Mouse (Mus musculus) CD4-positive, CD25-positive, alpha-beta regulatory T cell (primary cell): ENCODE results near the gene Zfp758. TPM values are rescaled to one million over a fixed set of nuclear protein-coding genes. Genes with fewer than 3 reads are reported as not detected.

Source experiments
- polyA plus RNA-seq: library from polyadenylated mRNA; unstranded; fragments of 100-300 nt; shearing (Covaris generic); gene quantifications from one replicate; pipeline ENCODE4 v1.2.1, GENCODE M21; 2017

The Zfp758 gene
- 17.1 TPM for polyA plus RNA-seq

DNA sequence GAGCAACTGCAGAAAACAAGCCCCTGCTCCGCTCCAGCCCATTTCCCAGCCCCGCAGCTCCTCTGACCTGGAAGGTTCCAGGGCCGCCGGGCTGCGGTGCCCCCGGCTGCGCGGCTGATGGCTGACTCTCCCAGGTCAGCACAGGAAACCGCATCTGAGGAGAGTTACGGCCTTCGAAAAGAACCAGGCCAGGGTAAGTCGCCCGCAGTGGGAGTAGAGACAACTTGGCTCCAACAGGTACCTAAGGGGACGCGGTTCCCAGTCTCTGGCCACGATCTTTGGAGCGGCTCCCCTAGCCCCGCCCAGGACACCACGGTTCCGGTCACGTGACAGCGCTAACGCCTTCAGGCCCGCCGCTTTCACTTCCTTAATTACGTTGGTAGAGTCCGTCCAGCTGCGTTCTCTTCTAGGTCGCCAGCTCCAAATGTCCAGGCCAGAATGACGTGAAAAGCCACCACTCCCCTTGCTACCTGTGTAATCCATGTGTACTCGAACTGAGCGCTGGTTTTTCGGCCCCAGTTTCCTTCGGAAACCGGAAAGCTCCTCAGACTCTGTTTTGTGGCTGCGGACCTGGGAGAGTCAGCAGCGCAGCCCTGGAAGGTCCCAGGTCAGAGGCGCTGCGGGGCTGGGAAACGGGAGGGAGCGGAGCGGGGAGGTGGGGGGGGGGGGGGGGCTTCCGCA lies at the start of gene Zfp758, which contains the start of gene Zfp944:
Gene Zfp758, plus strand, starts transcription at position 353 of the 681 bp plus-strand sequence.
Gene Zfp944, minus strand, starts transcription at position 300 of the 681 bp plus-strand sequence.

GRCm38 (mm10) chr17:22314730-22315226 lies 46.5 kb upstream of the Zfp758 start, which contains the start of gene CT030661.1:
CT030661.1 (minus strand) TSS chr17:22314837.

DNA sequence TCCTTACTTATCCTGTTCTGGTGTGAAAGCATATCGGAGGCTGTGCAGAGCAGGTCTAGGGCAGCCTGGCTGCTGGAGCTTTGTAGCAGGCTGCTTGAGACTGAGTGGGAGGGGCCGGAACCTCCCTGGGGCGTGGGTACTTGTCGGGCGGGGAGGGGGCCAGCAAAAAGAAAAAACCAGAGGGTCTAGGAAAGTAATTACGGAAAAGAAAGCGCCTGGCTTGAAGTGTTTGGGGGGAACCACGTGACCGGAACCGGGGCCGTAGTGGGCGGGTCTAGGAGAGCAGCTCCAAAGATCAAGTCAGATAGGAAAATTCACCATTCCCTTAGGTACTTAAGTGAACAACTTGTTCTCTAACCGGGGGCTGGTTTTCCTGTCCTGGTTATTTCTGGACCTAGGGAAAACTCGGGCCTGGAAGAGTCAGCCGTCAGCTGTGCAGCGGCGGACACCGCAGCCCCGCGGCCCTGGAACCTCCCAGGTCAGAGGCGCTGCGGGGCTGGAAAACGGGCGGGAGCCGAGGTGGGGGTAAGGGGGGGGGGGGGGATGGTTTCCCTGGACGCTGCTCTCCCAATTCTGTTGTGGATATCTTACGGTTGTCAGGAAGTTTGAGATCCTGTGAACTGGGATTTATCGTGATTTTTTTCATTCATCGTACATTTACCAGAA lies 62.8 kb downstream of the Zfp758 start, which contains the start of gene Zfp946:
Gene Zfp946, plus strand, starts transcription at position 271 of the 666 bp plus-strand sequence.

Other genes with a start within 250 kb of the Zfp758 start
- gene Zfp947, start 195.3 kb upstream of the Zfp758 start, polyA plus RNA-seq: 0.95 TPM
- 5.0 TPM for gene Zfp994, start 135.8 kb upstream of the Zfp758 start, polyA plus RNA-seq
- 14.9 TPM for gene CT030661.1, start 46.6 kb upstream of the Zfp758 start, polyA plus RNA-seq
- gene Zfp944, start 53 bp upstream of the Zfp758 start, polyA plus RNA-seq: 11.2 TPM
- 2.7 TPM for gene Zfp946, start 62.8 kb downstream of the Zfp758 start, polyA plus RNA-seq
- gene Vmn2r111, start 212.0 kb downstream of the Zfp758 start, polyA plus RNA-seq: 0.04 TPM
- 0.02 TPM for gene Vmn2r112, start 239.5 kb downstream of the Zfp758 start, polyA plus RNA-seq